Mouse (Mus musculus): Measurements from ENCODE around the gene Pip5kl1.

DNA sequence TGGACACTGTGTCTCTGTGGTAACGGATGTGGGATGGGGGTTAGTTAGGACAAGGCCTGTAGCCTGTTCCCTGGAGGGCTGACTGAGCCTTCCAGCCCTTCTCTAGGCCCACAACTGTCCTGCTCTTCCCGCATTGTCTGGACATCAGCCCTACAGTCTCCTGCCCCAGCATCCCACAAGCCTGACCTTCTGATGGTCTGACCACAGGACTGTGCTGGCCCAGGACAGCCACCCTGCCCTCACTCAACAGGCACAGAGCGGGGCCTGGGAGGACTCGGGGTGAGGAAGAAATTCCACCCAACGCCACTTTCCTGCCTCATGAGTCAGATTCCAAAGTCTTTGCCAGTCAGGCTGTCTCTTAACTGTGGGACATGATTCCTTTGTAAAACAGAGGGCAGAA is 23.1 kb downstream of the Pip5kl1 start:
- TF ChIP-seq CTCF (IDR thresholded peaks at IDR 0.05; ENCODE audit: control insufficient read depth, insufficient read depth, insufficient replicate concordance, low read depth, low read length): 0 out of 2 replicates have a peak, but pooled peaks have one; percentile 8
- TF ChIP-seq POLR2A (IDR thresholded peaks at IDR 0.05; ENCODE audit: control insufficient read depth, low read depth, low read length): no peak
